Mouse (Mus musculus) CD4-positive, CD25-positive, alpha-beta regulatory T cell, adult 2 months (primary cell): ENCODE data around the gene Nemp1.
A peak's percentile ranks its signal among the peaks of the same experiment; 100 is the strongest.

Source experiments
- DNase-seq: peaks from one replicate; pipeline ENCODE4 v3.0.0-alpha.2; 2012; ENCODE audit warnings: low read depth, low spot score

Nemp1 gene

GRCm38 (mm10) chr10:127666501-127667268 lies at the start of gene Nemp1:
Gene Nemp1 (plus strand): TSS chr10:127666901.
- peak; percentile 84 for DNase-seq

GRCm38 (mm10) chr10:127617294-127617693 lies 49.4 kb upstream of the Nemp1 start:
- no peak for DNase-seq

GRCm38 (mm10) chr10:127618173-127618572 lies 48.5 kb upstream of the Nemp1 start:
- no peak for DNase-seq

GRCm38 (mm10) chr10:127619119-127619721 lies 47.5 kb upstream of the Nemp1 start:
- DNase-seq = no peak

- no peak for DNase-seq
Observed at GRCm38 (mm10) chr10:127619941-127620405, 46.7 kb upstream of the Nemp1 start.

- no peak for DNase-seq
Observed at GRCm38 (mm10) chr10:127620406-127621190, 46.1 kb upstream of the Nemp1 start, which contains the start of gene Lrp1. Gene Lrp1 (minus strand): TSS chr10:127621148.

- DNase-seq = peak; percentile 73
Observed at GRCm38 (mm10) chr10:127621191-127622056, 45.3 kb upstream of the Nemp1 start.

- DNase-seq = peak; percentile 27
Observed at GRCm38 (mm10) chr10:127622057-127622392, 44.7 kb upstream of the Nemp1 start.

GRCm38 (mm10) chr10:127622661-127623060 lies 44.0 kb upstream of the Nemp1 start:
- DNase-seq = no peak

- peak; percentile 12 for DNase-seq
Observed at GRCm38 (mm10) chr10:127623439-127624216, 43.1 kb upstream of the Nemp1 start.

- peak; percentile 68 for DNase-seq
Observed at GRCm38 (mm10) chr10:127626433-127626832, 40.3 kb upstream of the Nemp1 start.

- DNase-seq = no peak
Observed at GRCm38 (mm10) chr10:127631261-127632214, 35.2 kb upstream of the Nemp1 start.

- no peak for DNase-seq
Observed at GRCm38 (mm10) chr10:127632668-127633271, 33.9 kb upstream of the Nemp1 start.

GRCm38 (mm10) chr10:127640421-127640820 lies 26.3 kb upstream of the Nemp1 start:
- no peak for DNase-seq

- DNase-seq = peak; percentile 93
Observed at GRCm38 (mm10) chr10:127641861-127642771, 24.6 kb upstream of the Nemp1 start.

- DNase-seq = peak; percentile 91
Observed at GRCm38 (mm10) chr10:127642772-127643552, 23.7 kb upstream of the Nemp1 start, which contains the start of gene Stat6. Gene Stat6 (plus strand): TSS chr10:127642986.
